Mouse (Mus musculus): Measurements from ENCODE around the gene Opn3. TPM values are rescaled to one million over a fixed set of nuclear protein-coding genes. Genes with fewer than 3 reads are reported as not detected.
A peak's percentile ranks its signal among the peaks of the same experiment; 100 is the strongest.

Gene Opn3
- polyA plus RNA-seq, 1 experiment from 2014 or later, result 4.6 TPM

- Histone ChIP-seq H3K9ac (no peak overlapping the region), H3K4me3 (replicated peaks) (peak overlapping the region; percentile 84), H3K4me1 (peaks cover 18% of the 10 kb centered on the region), H3K36me3 (peaks cover under 1% of the 10 kb centered on the region; the same call in 1 of the 2 replicates), H3K4me2 (replicated peaks) (peak overlapping the region; percentile 92), H3K27me3 (no peaks in the 10 kb centered on the region), H3K9me3 (replicated peaks) (no peaks in the 10 kb centered on the region), H3K27ac (replicated peaks) (no peak overlapping the region)
- ATAC-seq (ENCODE audit: insufficient number of reproducible peaks, low FRiP score, low TSS enrichment, low read depth), result no peak; the same call in 1 of the 2 replicates
- WGBS, result under 1% methylated on average over 17 of the region's 17 CpGs
Measured at GRCm38 (mm10) chr1:175692997-175693361, 403 bp upstream of the Opn3 start.

GRCm38 (mm10) chr1:175691686-175692245 lies 810 bp downstream of the Opn3 start:
- peak overlapping the region; percentile 85 for H3K27ac ChIP-seq (replicated peaks)
- WGBS, result 2% methylated on average over 22 of the region's 22 CpGs
- peak overlapping the region; percentile 84 for H3K9ac ChIP-seq

GRCm38 (mm10) chr1:175680995-175681394 lies 11.6 kb downstream of the Opn3 start:
- Histone ChIP-seq H3K4me2 (replicated peaks) (no peak overlapping the region), H3K27ac (replicated peaks) (no peak overlapping the region), H3K4me3 (replicated peaks) (no peak overlapping the region), H3K9me3 (replicated peaks) (no peaks in the 10 kb centered on the region), H3K36me3 (no peaks in the 10 kb centered on the region), H3K9ac (no peak overlapping the region), H3K27me3 (no peaks in the 10 kb centered on the region), H3K4me1 (no peaks in the 10 kb centered on the region)
- ATAC-seq (ENCODE audit: insufficient number of reproducible peaks, low FRiP score, low TSS enrichment, low read depth), result no peak
- 74% methylated on average over 6 of the region's 6 CpGs for WGBS

More at GRCm38 (mm10) chr1:175691686-175692245, 810 bp downstream of the Opn3 start:
- ATAC-seq (ENCODE audit: insufficient number of reproducible peaks, low FRiP score, low TSS enrichment, low read depth), result no peak
- H3K9me3 ChIP-seq (replicated peaks), result no peaks in the 10 kb centered on the region
- peaks cover 8% of the 10 kb centered on the region; the same call in 1 of the 2 replicates for H3K36me3 ChIP-seq
- H3K4me3 ChIP-seq (replicated peaks), result peak overlapping the region; percentile 84
- no peaks in the 10 kb centered on the region for H3K27me3 ChIP-seq
- H3K4me1 ChIP-seq, result peaks cover 18% of the 10 kb centered on the region
- peak overlapping the region; percentile 92 for H3K4me2 ChIP-seq (replicated peaks)

GRCm38 (mm10) chr1:175677459-175677858 lies 15.1 kb downstream of the Opn3 start:
- H3K9ac ChIP-seq, result no peak overlapping the region
- WGBS, result 85% methylated on average over 6 of the region's 6 CpGs
- ATAC-seq (ENCODE audit: insufficient number of reproducible peaks, low FRiP score, low TSS enrichment, low read depth), result no peak
- H3K4me3 ChIP-seq (replicated peaks), result no peak overlapping the region
- H3K9me3 ChIP-seq (replicated peaks), result no peaks in the 10 kb centered on the region
- H3K36me3 ChIP-seq, result no peaks in the 10 kb centered on the region
- no peaks in the 10 kb centered on the region for H3K27me3 ChIP-seq
- no peaks in the 10 kb centered on the region for H3K4me1 ChIP-seq
- no peak overlapping the region for H3K4me2 ChIP-seq (replicated peaks)
- no peak overlapping the region for H3K27ac ChIP-seq (replicated peaks)

- H3K27me3 ChIP-seq, result no peaks in the 10 kb centered on the region
- H3K9me3 ChIP-seq (replicated peaks), result no peaks in the 10 kb centered on the region
- H3K4me3 ChIP-seq (replicated peaks), result no peak overlapping the region
- no peaks in the 10 kb centered on the region for H3K36me3 ChIP-seq
- no peak for ATAC-seq (ENCODE audit: insufficient number of reproducible peaks, low FRiP score, low TSS enrichment, low read depth)
- no peak overlapping the region for H3K9ac ChIP-seq
- WGBS, result 78% methylated on average over 6 of the region's 6 CpGs
- no peak overlapping the region for H3K4me2 ChIP-seq (replicated peaks)
- H3K27ac ChIP-seq (replicated peaks), result no peak overlapping the region
- H3K4me1 ChIP-seq, result no peaks in the 10 kb centered on the region
Measured at GRCm38 (mm10) chr1:175675116-175675515, 17.5 kb downstream of the Opn3 start.

GRCm38 (mm10) chr1:175673563-175674325 lies 18.8 kb downstream of the Opn3 start:
- 70% methylated on average over 7 of the region's 7 CpGs for WGBS
- no peak for ATAC-seq (ENCODE audit: insufficient number of reproducible peaks, low FRiP score, low TSS enrichment, low read depth)
- no peak overlapping the region for H3K27ac ChIP-seq (replicated peaks)

GRCm38 (mm10) chr1:175671626-175672025 lies 20.9 kb downstream of the Opn3 start:
- Histone ChIP-seq H3K4me2 (replicated peaks) (no peak overlapping the region), H3K9me3 (replicated peaks) (no peaks in the 10 kb centered on the region), H3K36me3 (no peaks in the 10 kb centered on the region), H3K27me3 (no peaks in the 10 kb centered on the region), H3K4me3 (replicated peaks) (no peak overlapping the region), H3K27ac (replicated peaks) (no peak overlapping the region), H3K4me1 (no peaks in the 10 kb centered on the region), H3K9ac (no peak overlapping the region)
- no peak for ATAC-seq (ENCODE audit: insufficient number of reproducible peaks, low FRiP score, low TSS enrichment, low read depth)
- 22% methylated on average over 1 of the region's 1 CpGs for WGBS

More at GRCm38 (mm10) chr1:175673563-175674325, 18.8 kb downstream of the Opn3 start:
- H3K27me3 ChIP-seq, result no peaks in the 10 kb centered on the region
- no peak overlapping the region for H3K9ac ChIP-seq
- H3K4me1 ChIP-seq, result no peaks in the 10 kb centered on the region
- no peaks in the 10 kb centered on the region for H3K9me3 ChIP-seq (replicated peaks)
- H3K36me3 ChIP-seq, result no peaks in the 10 kb centered on the region
- no peak overlapping the region for H3K4me3 ChIP-seq (replicated peaks)
- H3K4me2 ChIP-seq (replicated peaks), result no peak overlapping the region

GRCm38 (mm10) chr1:175670042-175670441 lies 22.5 kb downstream of the Opn3 start:
- H3K4me3 ChIP-seq (replicated peaks), result no peak overlapping the region
- no peak overlapping the region for H3K9ac ChIP-seq
- no peaks in the 10 kb centered on the region for H3K9me3 ChIP-seq (replicated peaks)
- no peaks in the 10 kb centered on the region for H3K27me3 ChIP-seq
- no peak overlapping the region for H3K27ac ChIP-seq (replicated peaks)
- H3K36me3 ChIP-seq, result no peaks in the 10 kb centered on the region
- no peak overlapping the region for H3K4me2 ChIP-seq (replicated peaks)
- ATAC-seq (ENCODE audit: insufficient number of reproducible peaks, low FRiP score, low TSS enrichment, low read depth), result no peak
- 53% methylated on average over 7 of the region's 7 CpGs for WGBS
- no peaks in the 10 kb centered on the region for H3K4me1 ChIP-seq

GRCm38 (mm10) chr1:175669456-175669855 lies 23.1 kb downstream of the Opn3 start:
- Histone ChIP-seq H3K36me3 (no peaks in the 10 kb centered on the region), H3K4me2 (replicated peaks) (no peak overlapping the region), H3K4me3 (replicated peaks) (no peak overlapping the region), H3K9ac (no peak overlapping the region), H3K4me1 (no peaks in the 10 kb centered on the region), H3K27me3 (no peaks in the 10 kb centered on the region), H3K27ac (replicated peaks) (no peak overlapping the region), H3K9me3 (replicated peaks) (no peaks in the 10 kb centered on the region)
- ATAC-seq (ENCODE audit: insufficient number of reproducible peaks, low FRiP score, low TSS enrichment, low read depth), result no peak
- WGBS, result 81% methylated on average over 3 of the region's 3 CpGs

GRCm38 (mm10) chr1:175668666-175669405 lies 23.7 kb downstream of the Opn3 start:
- ATAC-seq (ENCODE audit: insufficient number of reproducible peaks, low FRiP score, low TSS enrichment, low read depth), result no peak

GRCm38 (mm10) chr1:175659900-175660299 lies 32.7 kb downstream of the Opn3 start:
- no peak overlapping the region for H3K9ac ChIP-seq
- H3K36me3 ChIP-seq, result no peaks in the 10 kb centered on the region
- H3K4me2 ChIP-seq (replicated peaks), result no peak overlapping the region
- no peak for ATAC-seq (ENCODE audit: insufficient number of reproducible peaks, low FRiP score, low TSS enrichment, low read depth)
- H3K4me3 ChIP-seq (replicated peaks), result no peak overlapping the region
- H3K4me1 ChIP-seq, result no peaks in the 10 kb centered on the region
- H3K27ac ChIP-seq (replicated peaks), result no peak overlapping the region
- 81% methylated on average over 4 of the region's 4 CpGs for WGBS
- H3K9me3 ChIP-seq (replicated peaks), result no peaks in the 10 kb centered on the region
- no peaks in the 10 kb centered on the region for H3K27me3 ChIP-seq

More at GRCm38 (mm10) chr1:175668666-175669405, 23.7 kb downstream of the Opn3 start:
- 69% methylated on average over 5 of the region's 5 CpGs for WGBS
- Histone ChIP-seq H3K9ac (no peak overlapping the region), H3K9me3 (replicated peaks) (no peaks in the 10 kb centered on the region), H3K4me2 (replicated peaks) (no peak overlapping the region), H3K27ac (replicated peaks) (no peak overlapping the region), H3K4me1 (no peaks in the 10 kb centered on the region), H3K36me3 (no peaks in the 10 kb centered on the region), H3K4me3 (replicated peaks) (no peak overlapping the region), H3K27me3 (no peaks in the 10 kb centered on the region)
